Mouse (Mus musculus) kidney, adult 2 months (tissue): ENCODE results near the gene Asphd2. TPM values are rescaled to one million over a fixed set of nuclear protein-coding genes. Genes with fewer than 3 reads are reported as not detected.

Experiments used
- DNase-seq: peaks from one replicate; pipeline ENCODE4 v3.0.0; 2021
- H3K27ac ChIP-seq: fragments of 200-500 bp; 2 replicates; pipeline ENCODE4 v1.5.1; 2012; ENCODE audit warnings: low read depth, low read length, control low read depth, inconsistent platforms; ENCODE audit not compliant: insufficient read depth
- H3K27me3 ChIP-seq: fragments of 200-500 bp; replicated peaks from 2 replicates; pipeline ENCODE4 v1.6.1; 2012; ENCODE audit warnings: mild to moderate bottlenecking, moderate library complexity, low read length, inconsistent platforms; ENCODE audit not compliant: control insufficient read depth, insufficient read depth
- H3K36me3 ChIP-seq: fragments of 200-500 bp; 2 replicates; pipeline ENCODE4 v1.6.1; 2012; ENCODE audit warnings: mild to moderate bottlenecking, moderate library complexity, low read length, inconsistent platforms; ENCODE audit not compliant: control insufficient read depth, insufficient read depth
- H3K4me1 ChIP-seq: fragments of 200-500 bp; 2 replicates; pipeline ENCODE4 v1.6.1; 2011; ENCODE audit warnings: low read length; ENCODE audit not compliant: control insufficient read depth, insufficient read depth
- H3K4me3 ChIP-seq: fragments of 200-500 bp; 2 replicates; pipeline ENCODE4 v1.5.1; 2011; ENCODE audit warnings: mild to moderate bottlenecking, low read depth, low read length, control low read depth; ENCODE audit not compliant: insufficient read depth
- CTCF ChIP-seq: fragments of 200-500 bp; conservative IDR thresholded peaks from 2 replicates; pipeline ENCODE4 v1.5.1; 2011; ENCODE audit warnings: low read depth, mild to moderate bottlenecking, control low read depth, low read length, moderate library complexity, mixed read lengths; ENCODE audit not compliant: insufficient read depth, insufficient read length
- POLR2A ChIP-seq: fragments of 200-500 bp; IDR thresholded peaks from one replicate; pipeline ENCODE4 v1.6.1; 2011; ENCODE audit warnings: low read depth, low read length, control low read depth
- WGBS: fragments of 180-500 bp; shearing (Covaris S2); methylation state at CpG from one replicate; pipeline ENCODE4 v1.1.7; 2018; 5-methylcytosine and 5-hydroxymethylcytosine counted together
- polyA plus RNA-seq: library from polyadenylated mRNA; depleted of rRNA; stranded (reverse); fragments of >200 nt; gene quantifications from 2 replicates; pipeline ENCODE4 v1.2.3, GENCODE M21; 2012

The Asphd2 gene
- polyA plus RNA-seq, 1 experiment = 0.45 TPM

- WGBS = 85% methylated on average over 12 of the region's 12 CpGs
- peaks cover 2% of the 10 kb centered on the region; the same call in 1 of the 2 replicates for H3K36me3 ChIP-seq
- H3K4me3 ChIP-seq = no peak overlapping the region
- no peaks in the 10 kb centered on the region for H3K27me3 ChIP-seq
- TF ChIP-seq POLR2A (no peak), CTCF (no peak)
- no peak overlapping the region for H3K27ac ChIP-seq
- DNase-seq = no peak
- H3K4me1 ChIP-seq = no peaks in the 10 kb centered on the region
These were observed 26.7 kb downstream of the Asphd2 start for GRCm38 (mm10) chr5:112367929-112368328.

- 88% methylated on average over 4 of the region's 4 CpGs for WGBS
- no peak for TF ChIP-seq CTCF
- no peak for TF ChIP-seq POLR2A
- no peaks in the 10 kb centered on the region for H3K27me3 ChIP-seq
- H3K4me1 ChIP-seq = no peaks in the 10 kb centered on the region
- H3K4me3 ChIP-seq = no peak overlapping the region
- no peak overlapping the region for H3K27ac ChIP-seq
- DNase-seq = no peak
- H3K36me3 ChIP-seq = peaks cover 2% of the 10 kb centered on the region; the same call in 1 of the 2 replicates
These were observed 27.3 kb downstream of the Asphd2 start for GRCm38 (mm10) chr5:112367338-112367737.

GRCm38 (mm10) chr5:112366879-112367278 lies 27.8 kb downstream of the Asphd2 start:
- WGBS = 95% methylated on average over 6 of the region's 6 CpGs
- Histone ChIP-seq H3K36me3 (peaks cover 2% of the 10 kb centered on the region; the same call in 1 of the 2 replicates), H3K27me3 (no peaks in the 10 kb centered on the region), H3K4me1 (no peaks in the 10 kb centered on the region), H3K27ac (no peak overlapping the region), H3K4me3 (no peak overlapping the region)
- DNase-seq = no peak
- TF ChIP-seq POLR2A = no peak
- TF ChIP-seq CTCF = no peak

GRCm38 (mm10) chr5:112364184-112364797 lies 30.4 kb downstream of the Asphd2 start:
- Histone ChIP-seq H3K4me3 (no peak overlapping the region), H3K27ac (no peak overlapping the region), H3K36me3 (peaks cover 2% of the 10 kb centered on the region; the same call in 1 of the 2 replicates), H3K4me1 (no peaks in the 10 kb centered on the region), H3K27me3 (no peaks in the 10 kb centered on the region)
- TF ChIP-seq POLR2A = no peak
- no peak for TF ChIP-seq CTCF
- 68% methylated on average over 10 of the region's 10 CpGs for WGBS
- DNase-seq = no peak

- H3K36me3 ChIP-seq = peaks cover 2% of the 10 kb centered on the region; the same call in 1 of the 2 replicates
- H3K27ac ChIP-seq = no peak overlapping the region
- no peak for DNase-seq
- H3K4me1 ChIP-seq = no peaks in the 10 kb centered on the region
- no peaks in the 10 kb centered on the region for H3K27me3 ChIP-seq
- 76% methylated on average over 3 of the region's 3 CpGs for WGBS
- H3K4me3 ChIP-seq = no peak overlapping the region
- TF ChIP-seq CTCF = no peak
- no peak for TF ChIP-seq POLR2A
These were observed 34.6 kb downstream of the Asphd2 start for GRCm38 (mm10) chr5:112360077-112360476.

- H3K27ac ChIP-seq = no peak overlapping the region
- H3K36me3 ChIP-seq = no peaks in the 10 kb centered on the region
- H3K4me3 ChIP-seq = no peak overlapping the region
- H3K27me3 ChIP-seq = no peaks in the 10 kb centered on the region
- WGBS = 92% methylated on average over 4 of the region's 4 CpGs
- no peak for DNase-seq
- H3K4me1 ChIP-seq = no peaks in the 10 kb centered on the region
- no peak for TF ChIP-seq CTCF
- no peak for TF ChIP-seq POLR2A
These were observed 35.1 kb downstream of the Asphd2 start for GRCm38 (mm10) chr5:112359520-112359919.

- Histone ChIP-seq H3K27ac (no peak overlapping the region), H3K4me3 (no peak overlapping the region), H3K36me3 (no peaks in the 10 kb centered on the region; the same call in 1 of the 2 replicates), H3K27me3 (no peaks in the 10 kb centered on the region), H3K4me1 (no peaks in the 10 kb centered on the region)
- 85% methylated on average over 9 of the region's 9 CpGs for WGBS
- peak; percentile 53 for DNase-seq
- TF ChIP-seq CTCF (no peak), POLR2A (no peak)
These were observed 38.3 kb downstream of the Asphd2 start for GRCm38 (mm10) chr5:112356322-112356721.
